Mouse (Mus musculus) neural tube, embryonic 13.5 days (tissue): ENCODE measurements at regions not wholly inside any gene's neighbourhood (a gene's known extent, or its start where the extent isn't known, plus 50 kb on each side); places are given as distances from the start of the nearest gene placed in this dataset.

Experiments used
- ATAC-seq: fragments of 200-750 bp; cut with Nextera tagmentation; 2 replicates; pipeline ENCODE4 v1.8.0; 2017; ENCODE audit warnings: low read depth, mild to moderate bottlenecking, moderate TSS enrichment, moderate library complexity
- H3K27ac ChIP-seq: fragments of 300-500 bp; sonication (generic); replicated peaks from 2 replicates; pipeline ENCODE4 v1.5.1; 2015; ENCODE audit warnings: moderate library complexity, mild to moderate bottlenecking, inconsistent platforms
- H3K27me3 ChIP-seq: fragments of 300-500 bp; sonication (generic); 2 replicates; pipeline ENCODE4 v1.6.1; 2015; ENCODE audit warnings: mild to moderate bottlenecking, inconsistent platforms
- H3K36me3 ChIP-seq: fragments of 300-500 bp; sonication (generic); 2 replicates; pipeline ENCODE4 v1.6.1; 2015; ENCODE audit warnings: mild to moderate bottlenecking, inconsistent platforms
- H3K4me1 ChIP-seq: fragments of 300-500 bp; sonication (generic); replicated peaks from 2 replicates; pipeline ENCODE4 v1.6.1; 2015; ENCODE audit warnings: inconsistent platforms
- H3K4me2 ChIP-seq: fragments of 300-500 bp; sonication (generic); 2 replicates; pipeline ENCODE4 v1.6.1; 2015; ENCODE audit warnings: inconsistent platforms, mild to moderate bottlenecking, moderate library complexity
- H3K4me3 ChIP-seq: fragments of 300-500 bp; sonication (generic); 2 replicates; pipeline ENCODE4 v1.5.1; 2015; ENCODE audit warnings: mild to moderate bottlenecking, inconsistent platforms
- H3K9ac ChIP-seq: fragments of 300-500 bp; sonication (generic); 2 replicates; pipeline ENCODE4 v1.6.1; 2015; ENCODE audit warnings: moderate library complexity, mild to moderate bottlenecking, inconsistent platforms
- H3K9me3 ChIP-seq: fragments of 300-500 bp; sonication (generic); 2 replicates; pipeline ENCODE4 v1.6.1; 2016; ENCODE audit warnings: inconsistent platforms
- WGBS: fragments of 180-500 bp; shearing (Covaris S2); methylation state at CpG from one replicate; pipeline ENCODE4 v1.1.7; 2015; 5-methylcytosine and 5-hydroxymethylcytosine counted together

DNA sequence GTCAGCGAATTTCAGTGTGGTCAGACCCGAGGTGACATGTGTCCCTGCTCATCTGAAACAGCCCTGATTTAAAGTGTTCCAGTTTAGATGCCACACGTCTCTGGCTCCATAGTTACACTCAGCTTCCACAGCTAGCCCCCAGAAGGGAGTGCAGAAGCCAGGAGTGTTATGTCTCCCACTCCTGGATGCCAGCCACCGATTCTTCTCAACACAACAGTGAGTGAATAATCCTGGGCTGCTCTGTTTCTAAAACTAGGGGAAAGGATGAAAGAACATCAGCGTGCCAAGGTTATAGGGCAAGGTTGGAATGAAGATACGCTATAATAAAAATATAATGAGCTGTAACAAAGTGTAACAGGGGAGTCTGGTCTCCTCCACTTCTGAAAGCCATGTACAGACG is 51.5 kb upstream of the Stmnd1 start:
- Histone ChIP-seq H3K36me3 (no peaks in the 10 kb centered on the region), H3K4me2 (no peak overlapping the region), H3K9ac (no peak overlapping the region), H3K27ac (no peak overlapping the region), H3K9me3 (no peaks in the 10 kb centered on the region), H3K4me3 (no peak overlapping the region), H3K27me3 (no peaks in the 10 kb centered on the region), H3K4me1 (peaks cover 36% of the 10 kb centered on the region)
- ATAC-seq: no peak
- WGBS: 77% methylated on average over 7 of the region's 7 CpGs

DNA sequence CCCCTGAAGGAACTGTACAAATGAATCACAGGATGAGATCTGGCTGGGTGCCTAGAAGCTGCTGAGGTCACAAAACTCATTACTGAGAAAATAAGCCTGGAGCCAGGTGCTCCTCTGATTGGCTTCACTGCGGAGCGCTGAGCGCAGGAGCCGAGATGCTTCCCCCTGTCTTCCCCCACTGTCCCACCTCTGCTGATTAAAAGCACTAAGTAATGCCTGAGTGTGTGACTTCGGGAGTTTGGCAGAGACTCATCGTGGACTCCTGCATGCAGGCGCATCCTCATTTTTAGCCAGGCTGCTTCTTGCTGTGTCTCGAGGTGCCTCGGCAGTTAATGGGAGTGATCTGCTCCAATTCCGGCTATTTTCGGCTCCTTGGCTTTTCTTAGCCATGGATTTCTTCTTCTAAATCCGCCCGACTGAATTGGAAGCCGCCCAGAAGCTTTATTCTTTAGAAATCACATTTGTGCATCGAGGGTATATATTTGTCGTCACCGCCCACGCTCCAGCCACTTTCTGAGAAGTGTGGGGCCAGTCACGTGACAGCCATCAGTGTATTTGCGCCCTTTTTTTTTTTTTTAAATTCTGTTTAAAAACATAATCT is 55.3 kb upstream of the Stmnd1 start:
- Histone ChIP-seq H3K9ac (no peak overlapping the region), H3K4me3 (no peak overlapping the region), H3K9me3 (no peaks in the 10 kb centered on the region), H3K36me3 (no peaks in the 10 kb centered on the region), H3K27ac (peak overlapping the region; percentile 46; the same call in 1 of the 2 replicates), H3K27me3 (no peaks in the 10 kb centered on the region), H3K4me2 (peak overlapping the region; percentile 33), H3K4me1 (peaks cover 39% of the 10 kb centered on the region)
- peak; percentile 75 for ATAC-seq
- WGBS: 65% methylated on average over 20 of the region's 20 CpGs

DNA sequence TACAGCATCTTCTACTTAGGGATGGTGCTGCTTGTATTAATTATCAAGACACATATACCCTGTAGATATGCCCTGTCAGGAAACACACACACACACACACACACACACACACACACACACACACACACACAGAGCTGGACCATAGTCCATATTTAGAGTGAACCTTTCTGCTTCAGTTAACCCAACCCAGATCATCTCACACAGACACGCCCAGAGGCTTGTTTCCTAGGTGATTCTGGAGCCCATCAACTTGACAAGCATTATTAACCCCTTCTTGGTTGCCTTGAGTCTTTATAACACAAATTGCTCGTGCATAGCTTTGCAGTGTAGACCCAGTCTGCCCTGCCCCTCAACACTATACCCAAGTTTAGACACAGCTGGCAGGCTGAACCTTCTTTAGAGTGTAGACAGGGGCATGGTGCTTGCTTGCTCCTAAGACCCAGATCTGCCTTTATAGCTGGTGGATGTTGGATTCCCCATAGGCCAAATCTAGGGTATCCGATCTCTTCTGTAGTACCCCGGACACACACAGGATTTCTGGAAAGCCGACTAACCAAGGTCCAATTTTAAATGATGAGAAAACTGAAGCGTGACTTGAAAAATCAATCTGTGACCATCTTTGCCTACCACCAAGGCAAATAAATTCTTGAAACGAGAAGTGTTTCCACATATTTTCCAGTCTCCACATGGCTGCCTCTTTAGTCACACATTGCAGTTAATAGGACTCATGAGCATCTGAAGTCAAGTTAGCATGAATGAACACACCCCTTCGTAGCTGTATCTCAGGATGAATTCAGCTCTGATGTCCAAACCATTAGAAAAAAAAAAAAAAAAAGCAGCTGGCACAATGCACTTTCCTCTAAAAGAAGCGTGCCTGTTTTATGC is 56.3 kb upstream of the Stmnd1 start:
- Histone ChIP-seq H3K9me3 (no peaks in the 10 kb centered on the region), H3K27ac (peak overlapping the region; percentile 46; the same call in 1 of the 2 replicates), H3K9ac (no peak overlapping the region), H3K4me2 (peak overlapping the region; percentile 33; the same call in 1 of the 2 replicates), H3K27me3 (no peaks in the 10 kb centered on the region), H3K4me3 (no peak overlapping the region), H3K36me3 (no peaks in the 10 kb centered on the region), H3K4me1 (peaks cover 35% of the 10 kb centered on the region)
- peak; percentile 70; the same call in 1 of the 2 replicates for ATAC-seq
- 59% methylated on average over 9 of the region's 9 CpGs for WGBS

DNA sequence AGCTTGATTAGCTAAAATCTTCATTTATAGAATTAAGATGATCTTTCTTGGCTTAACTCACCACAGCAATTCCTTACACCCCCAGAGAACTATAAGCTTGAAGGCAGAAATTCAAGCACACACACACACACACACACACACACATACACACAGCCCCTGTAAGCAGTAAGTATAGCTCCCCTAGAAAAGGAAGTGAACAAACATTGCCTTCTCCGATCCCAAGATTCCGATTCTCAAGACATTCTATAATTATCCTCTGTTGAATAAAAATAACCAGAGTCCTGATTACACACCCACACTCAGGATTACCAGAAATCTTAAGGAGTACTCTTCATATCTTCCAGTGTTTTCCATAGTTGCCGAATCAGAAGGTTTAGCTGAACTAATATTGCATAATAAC is 70.0 kb upstream of the Stmnd1 start:
- Histone ChIP-seq H3K27me3 (no peaks in the 10 kb centered on the region), H3K4me1 (0 out of 2 replicates have a peak, but pooled peaks cover 2% of the 10 kb centered on the region), H3K9me3 (no peaks in the 10 kb centered on the region), H3K4me2 (no peak overlapping the region), H3K9ac (no peak overlapping the region), H3K36me3 (no peaks in the 10 kb centered on the region), H3K4me3 (no peak overlapping the region), H3K27ac (no peak overlapping the region)
- ATAC-seq: no peak
- WGBS: 94% methylated on average over 3 of the region's 3 CpGs

DNA sequence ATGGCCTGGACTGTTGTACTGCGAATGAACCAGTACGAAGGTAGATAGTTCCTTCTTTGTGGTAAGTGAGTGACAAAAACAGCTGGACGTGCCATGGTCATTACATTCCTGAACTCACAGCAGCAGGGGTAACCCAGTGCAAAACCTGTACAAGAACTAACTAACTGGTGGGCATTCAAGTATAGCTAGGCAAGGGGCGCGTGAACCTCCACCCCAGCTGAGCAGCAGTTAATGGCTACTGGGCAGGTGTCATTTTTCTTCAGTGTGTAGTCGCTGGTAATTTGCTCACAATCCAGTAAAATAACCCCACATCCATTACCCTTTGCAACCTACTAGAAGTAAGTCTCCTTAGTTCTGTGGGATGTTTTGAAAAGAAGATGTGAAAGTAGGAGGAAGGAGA is 70.9 kb upstream of the Stmnd1 start:
- no peaks in the 10 kb centered on the region for H3K9me3 ChIP-seq
- 89% methylated on average over 6 of the region's 6 CpGs for WGBS
- 0 out of 2 replicates have a peak, but pooled peaks cover 2% of the 10 kb centered on the region for H3K4me1 ChIP-seq
- ATAC-seq: no peak
- H3K4me3 ChIP-seq: no peak overlapping the region
- no peak overlapping the region for H3K27ac ChIP-seq
- no peak overlapping the region for H3K9ac ChIP-seq
- no peaks in the 10 kb centered on the region for H3K36me3 ChIP-seq
- H3K4me2 ChIP-seq: no peak overlapping the region
- H3K27me3 ChIP-seq: no peaks in the 10 kb centered on the region

DNA sequence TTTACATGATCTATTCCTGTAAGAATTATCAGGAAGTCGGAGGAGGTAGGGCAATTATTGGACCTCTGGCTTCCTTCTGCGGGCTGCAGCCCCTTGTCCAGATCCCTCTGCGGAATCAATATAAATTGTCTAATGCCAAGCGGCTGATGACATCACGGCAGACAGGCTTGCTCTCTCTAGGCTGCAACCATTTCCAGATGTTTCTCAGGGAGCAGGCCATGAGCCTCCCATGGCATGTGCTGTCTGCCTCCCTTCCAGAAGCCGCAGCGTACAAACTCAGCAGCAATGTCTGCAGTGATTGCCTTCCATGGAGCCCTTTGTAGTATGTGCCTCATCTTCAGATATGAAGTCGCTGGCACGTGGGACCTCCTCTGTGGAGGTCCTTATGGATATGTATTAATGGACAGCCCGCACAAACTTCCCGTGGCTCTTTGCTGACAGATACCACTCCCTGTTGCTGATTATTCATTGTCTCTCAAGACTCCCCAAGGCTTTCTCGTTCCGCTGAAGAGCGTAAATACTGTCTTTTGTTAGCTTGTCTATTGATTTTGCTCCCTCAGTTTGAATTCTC is 72.4 kb upstream of the Stmnd1 start:
- no peak overlapping the region for H3K27ac ChIP-seq
- WGBS: 66% methylated on average over 14 of the region's 14 CpGs
- ATAC-seq: no peak
- H3K27me3 ChIP-seq: no peaks in the 10 kb centered on the region
- H3K36me3 ChIP-seq: no peaks in the 10 kb centered on the region
- 0 out of 2 replicates have a peak, but pooled peaks cover 7% of the 10 kb centered on the region for H3K9me3 ChIP-seq
- H3K9ac ChIP-seq: no peak overlapping the region
- H3K4me3 ChIP-seq: no peak overlapping the region
- H3K4me1 ChIP-seq: 0 out of 2 replicates have a peak, but pooled peaks cover 2% of the 10 kb centered on the region
- H3K4me2 ChIP-seq: no peak overlapping the region

DNA sequence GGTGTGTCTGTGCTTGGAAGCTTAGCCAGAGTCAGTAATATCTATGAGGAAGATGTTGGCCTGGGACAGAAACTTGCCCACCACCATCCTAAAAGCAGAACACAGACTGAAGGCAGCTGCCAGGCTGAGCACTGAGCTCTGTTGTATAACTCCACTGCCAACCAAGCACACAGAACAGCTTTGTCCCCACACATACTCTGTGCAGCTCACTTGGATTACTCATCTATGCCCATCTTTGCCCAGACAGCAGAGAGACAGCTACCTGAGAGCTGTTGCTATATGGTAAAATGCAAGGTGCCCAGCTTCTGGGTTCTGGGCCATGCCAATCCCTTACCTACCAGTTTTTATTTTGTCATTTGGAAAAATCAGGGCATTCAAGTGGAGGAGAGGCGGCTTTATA is 80.4 kb upstream of the Stmnd1 start:
- 87% methylated on average over 1 of the region's 1 CpGs for whole genome bisulfite sequencing
- no peak overlapping the region for H3K4me3 ChIP-seq
- H3K9me3 ChIP-seq: 0 out of 2 replicates have a peak, but pooled peaks cover 7% of the 10 kb centered on the region
- no peak for ATAC-seq
- no peak overlapping the region; the same call in 1 of the 2 replicates for H3K27ac ChIP-seq
- H3K27me3 ChIP-seq: no peaks in the 10 kb centered on the region
- peaks cover 9% of the 10 kb centered on the region for H3K4me1 ChIP-seq
- H3K9ac ChIP-seq: no peak overlapping the region
- H3K4me2 ChIP-seq: no peak overlapping the region
- H3K36me3 ChIP-seq: no peaks in the 10 kb centered on the region

DNA sequence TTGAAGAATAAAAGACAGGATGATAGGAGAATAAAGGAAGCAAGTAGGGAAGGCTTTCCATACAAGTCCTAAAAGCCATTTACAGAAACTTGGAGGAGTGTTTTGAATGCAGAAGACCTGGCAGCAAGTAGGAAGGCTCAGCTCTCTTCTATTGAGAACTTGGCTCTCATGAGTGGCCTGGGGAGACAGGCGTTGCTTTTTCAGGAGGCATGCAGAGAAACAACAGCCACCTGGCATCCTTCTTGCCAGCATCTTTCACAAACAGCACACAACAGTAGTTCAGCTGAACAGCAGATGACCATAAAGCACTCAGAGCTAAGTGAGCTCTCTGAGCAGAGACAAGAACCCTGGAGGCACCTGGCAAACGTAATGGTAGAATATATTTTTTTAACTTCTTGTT is 83.8 kb upstream of the Stmnd1 start:
- Histone ChIP-seq H3K4me1 (peaks cover 11% of the 10 kb centered on the region), H3K4me3 (no peak overlapping the region), H3K9me3 (no peaks in the 10 kb centered on the region), H3K36me3 (no peaks in the 10 kb centered on the region), H3K27ac (no peak overlapping the region), H3K4me2 (no peak overlapping the region), H3K9ac (no peak overlapping the region), H3K27me3 (no peaks in the 10 kb centered on the region)
- ATAC-seq: no peak
- 75% methylated on average over 2 of the region's 2 CpGs for WGBS

DNA sequence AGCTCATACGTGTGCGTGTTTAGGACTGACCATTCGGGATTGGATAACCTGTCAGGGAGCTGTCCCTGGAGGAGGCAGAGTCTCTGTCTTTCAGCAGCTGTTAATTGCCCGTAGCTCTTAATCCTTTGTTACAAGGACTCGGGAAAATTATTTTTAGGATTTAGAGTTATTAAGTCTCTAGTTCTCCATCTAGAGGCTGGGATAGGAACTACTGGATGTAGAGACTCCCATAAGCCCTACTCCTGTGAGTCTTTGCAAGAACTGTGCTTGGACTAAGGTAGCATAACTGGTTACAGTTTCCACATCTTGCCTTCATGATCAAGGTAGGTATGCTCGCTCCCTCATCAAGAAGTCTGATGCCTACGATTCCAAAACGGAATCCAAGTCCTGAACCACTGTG is 90.7 kb upstream of the Stmnd1 start:
- no peak for ATAC-seq
- Histone ChIP-seq H3K4me1 (peaks cover 19% of the 10 kb centered on the region), H3K4me3 (no peak overlapping the region), H3K27ac (no peak overlapping the region), H3K36me3 (no peaks in the 10 kb centered on the region), H3K9me3 (no peaks in the 10 kb centered on the region), H3K27me3 (no peaks in the 10 kb centered on the region), H3K4me2 (no peak overlapping the region), H3K9ac (no peak overlapping the region)
- 80% methylated on average over 8 of the region's 8 CpGs for WGBS

DNA sequence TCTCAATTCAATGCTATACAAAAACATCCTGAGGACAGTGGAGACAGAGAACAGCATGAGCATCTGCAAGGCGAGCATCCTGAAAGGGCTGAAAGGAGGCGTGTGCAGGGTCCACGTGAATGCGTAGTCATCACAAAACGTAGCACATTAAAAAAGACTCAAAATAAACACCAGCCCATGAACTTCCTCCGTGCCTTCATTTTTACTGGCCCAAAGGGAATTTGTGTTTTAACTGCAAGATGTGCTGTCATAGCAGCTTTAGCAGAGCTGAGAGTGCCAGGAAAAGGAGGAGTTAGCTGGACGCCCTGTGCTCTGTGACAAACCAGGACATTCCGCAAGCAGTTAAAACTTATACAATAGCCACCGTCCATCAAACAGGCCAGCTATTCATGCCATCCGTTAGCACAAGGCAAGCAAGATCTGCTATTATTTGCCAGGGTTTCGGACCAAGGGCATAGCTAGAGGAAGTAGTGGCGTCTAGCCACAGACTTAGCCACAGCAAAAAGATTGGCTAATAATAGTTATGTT is 92.9 kb upstream of the Stmnd1 start:
- H3K9ac ChIP-seq: no peak overlapping the region
- no peaks in the 10 kb centered on the region for H3K9me3 ChIP-seq
- H3K4me1 ChIP-seq: peaks cover 19% of the 10 kb centered on the region
- WGBS: 6% methylated on average over 12 of the region's 12 CpGs
- ATAC-seq: peak; percentile 43; the same call in 1 of the 2 replicates
- peak overlapping the region; percentile 11 for H3K4me3 ChIP-seq
- H3K27ac ChIP-seq: peak overlapping the region; percentile 68
- H3K27me3 ChIP-seq: no peaks in the 10 kb centered on the region
- peak overlapping the region; percentile 45 for H3K4me2 ChIP-seq
- H3K36me3 ChIP-seq: no peaks in the 10 kb centered on the region

DNA sequence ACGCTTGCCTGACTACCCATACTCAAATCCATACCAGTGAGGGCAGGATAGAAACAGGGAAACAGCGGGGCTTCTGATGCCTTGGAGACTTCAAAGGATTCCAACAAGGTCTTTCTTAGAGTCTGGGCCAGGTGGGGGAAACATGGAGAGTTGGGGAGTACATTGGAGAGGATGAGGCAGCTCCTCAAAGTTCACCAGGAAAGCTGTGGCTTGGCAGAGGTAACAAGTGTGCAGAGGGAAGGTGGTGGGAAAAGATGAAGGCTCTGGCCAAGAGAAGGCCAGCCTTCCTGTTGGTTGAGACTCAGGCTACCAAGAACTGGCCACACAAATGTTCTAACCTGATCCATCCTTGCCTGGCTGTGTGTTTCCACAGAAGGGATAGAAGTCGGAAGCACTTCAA is 93.6 kb upstream of the Stmnd1 start:
- no peak for ATAC-seq
- no peaks in the 10 kb centered on the region for H3K27me3 ChIP-seq
- no peaks in the 10 kb centered on the region for H3K36me3 ChIP-seq
- no peak overlapping the region for H3K4me3 ChIP-seq
- peaks cover 19% of the 10 kb centered on the region for H3K4me1 ChIP-seq
- no peak overlapping the region for H3K4me2 ChIP-seq
- no peaks in the 10 kb centered on the region for H3K9me3 ChIP-seq
- H3K27ac ChIP-seq: 0 out of 2 replicates have a peak overlapping the region, but pooled peaks have one; percentile 68
- 85% methylated on average over 3 of the region's 3 CpGs for WGBS
- no peak overlapping the region for H3K9ac ChIP-seq

DNA sequence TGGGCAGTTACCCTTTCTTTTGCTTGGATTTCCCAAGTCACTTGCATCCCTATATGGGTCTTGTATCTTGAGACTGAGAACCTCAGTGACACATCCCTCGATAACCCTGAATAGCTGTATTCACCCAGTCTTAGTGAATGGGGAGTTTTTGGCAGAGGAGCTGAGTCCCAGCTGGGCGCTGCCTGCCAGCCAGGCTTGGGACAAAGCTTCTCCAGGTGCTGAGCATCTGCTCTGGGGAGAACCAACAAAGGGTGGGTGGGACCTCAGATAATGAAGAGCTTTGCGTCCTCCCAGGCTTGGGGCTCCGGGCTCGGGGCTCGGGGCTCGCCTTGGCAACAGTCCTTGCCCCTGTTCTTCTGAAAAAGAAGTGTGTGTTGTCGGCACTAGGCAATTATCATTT is 100.4 kb upstream of the Stmnd1 start:
- no peak overlapping the region for H3K9ac ChIP-seq
- WGBS: 15% methylated on average over 8 of the region's 8 CpGs
- H3K36me3 ChIP-seq: no peaks in the 10 kb centered on the region
- 0 out of 2 replicates have a peak overlapping the region, but pooled peaks have one; percentile 28 for H3K27ac ChIP-seq
- no peaks in the 10 kb centered on the region for H3K27me3 ChIP-seq
- ATAC-seq: peak; percentile 79
- no peaks in the 10 kb centered on the region for H3K9me3 ChIP-seq
- no peak overlapping the region for H3K4me3 ChIP-seq
- peaks cover 16% of the 10 kb centered on the region for H3K4me1 ChIP-seq
- H3K4me2 ChIP-seq: no peak overlapping the region
